Mouse (Mus musculus): ENCODE measurements around the gene Flt3l. TPM values are rescaled to one million over a fixed set of nuclear protein-coding genes. Genes with fewer than 3 reads are reported as not detected.

Gene Flt3l
- polyA plus RNA-seq, 1 experiment = 45.8 TPM

GRCm38 (mm10) chr7:45124224-45125143 lies 11.7 kb downstream of the Flt3l start, which contains the start of gene Rps11:
Gene Rps11 (minus strand): TSS chr7:45124439.
- Histone ChIP-seq H3K4me1 (ENCODE audit: control insufficient read depth, insufficient read depth, insufficient read length, low read length) (peaks cover 20% of the 10 kb centered on the region; the same call in 1 of the 2 replicates), H3K4me3 (ENCODE audit: low read depth, low read length) (peak within 1 kb of the TSS; percentile 69), H3K27ac (ENCODE audit: insufficient read depth, low read depth, low read length) (peak within 1 kb of the TSS; percentile 75), H3K36me3 (ENCODE audit: control insufficient read depth, insufficient read depth, low read length) (peaks cover 49% of the 10 kb centered on the region), H3K27me3 (ENCODE audit: control insufficient read depth, insufficient read depth, low read length) (no peaks in the 10 kb centered on the region)
- TF ChIP-seq POLR2A (IDR thresholded peaks at IDR 0.05; ENCODE audit: low read depth, low read length) (peak; percentile 51; the same call in 1 of the 2 replicates), CTCF (IDR thresholded peaks at IDR 0.05; ENCODE audit: extremely low read depth, insufficient read length, insufficient replicate concordance, low read depth, low read length) (no peak)
- WGBS = under 1% methylated on average over 59 of the region's 59 CpGs

- peaks cover 22% of the 10 kb centered on the region; the same call in 1 of the 2 replicates for H3K4me1 ChIP-seq (ENCODE audit: control insufficient read depth, insufficient read depth, insufficient read length, low read length)
- H3K27me3 ChIP-seq (ENCODE audit: control insufficient read depth, insufficient read depth, low read length) = no peaks in the 10 kb centered on the region
- H3K4me3 ChIP-seq (ENCODE audit: low read depth, low read length) = peak overlapping the region; percentile 69
- WGBS = 6% methylated on average over 12 of the region's 12 CpGs
- peak overlapping the region; percentile 75; the same call in 1 of the 2 replicates for H3K27ac ChIP-seq (ENCODE audit: insufficient read depth, low read depth, low read length)
- H3K36me3 ChIP-seq (ENCODE audit: control insufficient read depth, insufficient read depth, low read length) = peaks cover 49% of the 10 kb centered on the region
- TF ChIP-seq POLR2A (IDR thresholded peaks at IDR 0.05; ENCODE audit: low read depth, low read length) (no peak), CTCF (IDR thresholded peaks at IDR 0.05; ENCODE audit: extremely low read depth, insufficient read length, insufficient replicate concordance, low read depth, low read length) (no peak)
Measured at GRCm38 (mm10) chr7:45123186-45123570, 13.1 kb downstream of the Flt3l start.

GRCm38 (mm10) chr7:45122561-45123185 lies 13.6 kb downstream of the Flt3l start:
- Histone ChIP-seq H3K4me3 (ENCODE audit: low read depth, low read length) (peak overlapping the region; percentile 69), H3K4me1 (ENCODE audit: control insufficient read depth, insufficient read depth, insufficient read length, low read length) (peaks cover 22% of the 10 kb centered on the region; the same call in 1 of the 2 replicates), H3K36me3 (ENCODE audit: control insufficient read depth, insufficient read depth, low read length) (peaks cover 49% of the 10 kb centered on the region), H3K27me3 (ENCODE audit: control insufficient read depth, insufficient read depth, low read length) (no peaks in the 10 kb centered on the region), H3K27ac (ENCODE audit: insufficient read depth, low read depth, low read length) (no peak overlapping the region)
- TF ChIP-seq CTCF (IDR thresholded peaks at IDR 0.05; ENCODE audit: extremely low read depth, insufficient read length, insufficient replicate concordance, low read depth, low read length) (no peak), POLR2A (IDR thresholded peaks at IDR 0.05; ENCODE audit: low read depth, low read length) (no peak)
- WGBS = 61% methylated on average over 15 of the region's 15 CpGs

GRCm38 (mm10) chr7:45121966-45122365 lies 14.3 kb downstream of the Flt3l start:
- peaks cover 22% of the 10 kb centered on the region; the same call in 1 of the 2 replicates for H3K4me1 ChIP-seq (ENCODE audit: control insufficient read depth, insufficient read depth, insufficient read length, low read length)

GRCm38 (mm10) chr7:45121404-45121803 lies 14.8 kb downstream of the Flt3l start:
- Histone ChIP-seq H3K4me3 (ENCODE audit: low read depth, low read length) (peak overlapping the region; percentile 30), H3K27me3 (ENCODE audit: control insufficient read depth, insufficient read depth, low read length) (no peaks in the 10 kb centered on the region), H3K4me1 (ENCODE audit: control insufficient read depth, insufficient read depth, insufficient read length, low read length) (peaks cover 22% of the 10 kb centered on the region; the same call in 1 of the 2 replicates), H3K27ac (ENCODE audit: insufficient read depth, low read depth, low read length) (peak overlapping the region; percentile 17), H3K36me3 (ENCODE audit: control insufficient read depth, insufficient read depth, low read length) (peaks cover 40% of the 10 kb centered on the region)
- TF ChIP-seq POLR2A (IDR thresholded peaks at IDR 0.05; ENCODE audit: low read depth, low read length) = no peak
- TF ChIP-seq CTCF (IDR thresholded peaks at IDR 0.05; ENCODE audit: extremely low read depth, insufficient read length, insufficient replicate concordance, low read depth, low read length) = no peak
- WGBS = 28% methylated on average over 8 of the region's 8 CpGs

More at GRCm38 (mm10) chr7:45121966-45122365, 14.3 kb downstream of the Flt3l start:
- Histone ChIP-seq H3K27me3 (ENCODE audit: control insufficient read depth, insufficient read depth, low read length) (no peaks in the 10 kb centered on the region), H3K27ac (ENCODE audit: insufficient read depth, low read depth, low read length) (peak overlapping the region; percentile 17), H3K36me3 (ENCODE audit: control insufficient read depth, insufficient read depth, low read length) (peaks cover 46% of the 10 kb centered on the region), H3K4me3 (ENCODE audit: low read depth, low read length) (peak overlapping the region; percentile 30)
- no peak for TF ChIP-seq CTCF (IDR thresholded peaks at IDR 0.05; ENCODE audit: extremely low read depth, insufficient read length, insufficient replicate concordance, low read depth, low read length)
- TF ChIP-seq POLR2A (IDR thresholded peaks at IDR 0.05; ENCODE audit: low read depth, low read length) = 0 out of 2 replicates have a peak, but pooled peaks have one; percentile 25

- 65% methylated on average over 5 of the region's 5 CpGs for WGBS
- no peak overlapping the region for H3K4me3 ChIP-seq (ENCODE audit: low read depth, low read length)
- no peaks in the 10 kb centered on the region for H3K27me3 ChIP-seq (ENCODE audit: control insufficient read depth, insufficient read depth, low read length)
- peaks cover 22% of the 10 kb centered on the region; the same call in 1 of the 2 replicates for H3K4me1 ChIP-seq (ENCODE audit: control insufficient read depth, insufficient read depth, insufficient read length, low read length)
- H3K36me3 ChIP-seq (ENCODE audit: control insufficient read depth, insufficient read depth, low read length) = peaks cover 27% of the 10 kb centered on the region
- peak overlapping the region; percentile 17; the same call in 1 of the 2 replicates for H3K27ac ChIP-seq (ENCODE audit: insufficient read depth, low read depth, low read length)
- TF ChIP-seq POLR2A (IDR thresholded peaks at IDR 0.05; ENCODE audit: low read depth, low read length) (no peak), CTCF (IDR thresholded peaks at IDR 0.05; ENCODE audit: extremely low read depth, insufficient read length, insufficient replicate concordance, low read depth, low read length) (no peak)
Measured at GRCm38 (mm10) chr7:45119780-45120709, 16.2 kb downstream of the Flt3l start.
